Mouse (Mus musculus): Measurements from ENCODE around the gene Nol4l. TPM values are rescaled to one million over a fixed set of nuclear protein-coding genes. Genes with fewer than 3 reads are reported as not detected.

Nol4l gene
- total and polyA plus RNA-seq, 2 experiments from 2014 or later: 28.0 to 58.5 TPM

DNA sequence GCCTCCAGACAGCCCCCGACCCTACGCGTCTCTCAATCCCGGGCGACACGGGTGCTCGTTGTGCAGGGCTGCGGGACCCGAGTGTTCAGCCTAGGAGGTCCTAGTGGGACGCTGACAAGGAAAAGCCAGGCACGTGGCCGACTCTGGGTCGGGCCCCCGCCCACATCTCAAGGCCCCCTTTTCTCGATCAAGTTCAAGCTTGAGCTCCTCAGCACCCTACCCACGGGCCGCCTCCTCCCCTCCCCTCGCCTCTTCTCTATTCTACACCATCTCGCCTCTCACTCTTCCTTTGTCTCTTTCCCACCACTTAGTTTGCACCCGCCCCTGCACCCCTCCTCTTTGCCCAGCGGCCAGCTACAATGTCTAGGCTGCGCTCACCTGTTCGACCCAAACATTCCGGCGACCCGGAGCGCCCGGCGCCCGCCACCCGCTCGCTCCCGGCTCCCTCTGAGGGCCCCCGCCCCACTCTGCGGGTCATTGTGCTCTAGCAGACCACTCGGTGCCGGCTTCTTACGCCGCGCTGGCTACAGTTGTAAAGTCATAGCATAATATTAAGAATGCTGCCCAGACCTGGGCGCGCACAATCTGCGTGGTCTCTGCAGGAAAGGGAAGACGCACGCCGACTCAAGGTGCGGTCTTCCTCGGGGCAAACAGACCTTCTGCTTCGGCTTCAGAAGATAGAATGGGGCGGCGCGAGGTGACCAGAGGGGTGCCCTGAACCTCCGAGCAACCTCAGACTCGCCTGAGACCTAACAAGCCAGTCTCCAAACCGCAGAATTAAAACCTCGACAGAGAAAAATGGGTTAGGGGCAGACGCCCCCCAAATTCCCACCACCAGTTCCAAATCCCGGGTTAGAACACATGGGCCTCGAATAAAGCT lies 84.4 kb downstream of the Nol4l start:
- Histone ChIP-seq H3K9ac (peak overlapping the region; percentile 90), H3K4me3 (ENCODE audit: low read depth, low read length) (peak overlapping the region; percentile 89), H3K4me1 (ENCODE audit: insufficient read depth) (peaks cover 21% of the 10 kb centered on the region), H3K9me3 (ENCODE audit: low read length) (no peaks in the 10 kb centered on the region), H3K27ac (ENCODE audit: low read depth, low read length) (peak overlapping the region; percentile 94), H3K36me3 (ENCODE audit: insufficient read depth) (no peaks in the 10 kb centered on the region; the same call in 1 of the 2 replicates), H3K27me3 (ENCODE audit: insufficient read depth, low read length) (no peaks in the 10 kb centered on the region), H3K4me2 (ENCODE audit: low read depth) (peak overlapping the region; percentile 77)
- no peak for TF ChIP-seq CTCF (IDR thresholded peaks at IDR 0.05; ENCODE audit: low read depth)
- ATAC-seq: peak; percentile 51
- WGBS: under 1% methylated on average over 59 of the region's 59 CpGs
- DNase-seq: peak; percentile 71

GRCm38 (mm10) chr2:153444254-153445136 lies 85.3 kb downstream of the Nol4l start:
- Histone ChIP-seq H3K27ac (ENCODE audit: low read depth, low read length) (peak overlapping the region; percentile 94), H3K4me3 (ENCODE audit: low read depth, low read length) (peak overlapping the region; percentile 89), H3K9me3 (ENCODE audit: low read length) (no peaks in the 10 kb centered on the region), H3K9ac (peak overlapping the region; percentile 90), H3K4me2 (ENCODE audit: low read depth) (peak overlapping the region; percentile 77), H3K27me3 (ENCODE audit: insufficient read depth, low read length) (no peaks in the 10 kb centered on the region), H3K36me3 (ENCODE audit: insufficient read depth) (no peaks in the 10 kb centered on the region; the same call in 1 of the 2 replicates), H3K4me1 (ENCODE audit: insufficient read depth) (peaks cover 24% of the 10 kb centered on the region)
- ATAC-seq: peak; percentile 78
- DNase-seq: peak; percentile 79
- no peak for TF ChIP-seq CTCF (IDR thresholded peaks at IDR 0.05; ENCODE audit: low read depth)
- WGBS: 3% methylated on average over 35 of the region's 64 CpGs

DNA sequence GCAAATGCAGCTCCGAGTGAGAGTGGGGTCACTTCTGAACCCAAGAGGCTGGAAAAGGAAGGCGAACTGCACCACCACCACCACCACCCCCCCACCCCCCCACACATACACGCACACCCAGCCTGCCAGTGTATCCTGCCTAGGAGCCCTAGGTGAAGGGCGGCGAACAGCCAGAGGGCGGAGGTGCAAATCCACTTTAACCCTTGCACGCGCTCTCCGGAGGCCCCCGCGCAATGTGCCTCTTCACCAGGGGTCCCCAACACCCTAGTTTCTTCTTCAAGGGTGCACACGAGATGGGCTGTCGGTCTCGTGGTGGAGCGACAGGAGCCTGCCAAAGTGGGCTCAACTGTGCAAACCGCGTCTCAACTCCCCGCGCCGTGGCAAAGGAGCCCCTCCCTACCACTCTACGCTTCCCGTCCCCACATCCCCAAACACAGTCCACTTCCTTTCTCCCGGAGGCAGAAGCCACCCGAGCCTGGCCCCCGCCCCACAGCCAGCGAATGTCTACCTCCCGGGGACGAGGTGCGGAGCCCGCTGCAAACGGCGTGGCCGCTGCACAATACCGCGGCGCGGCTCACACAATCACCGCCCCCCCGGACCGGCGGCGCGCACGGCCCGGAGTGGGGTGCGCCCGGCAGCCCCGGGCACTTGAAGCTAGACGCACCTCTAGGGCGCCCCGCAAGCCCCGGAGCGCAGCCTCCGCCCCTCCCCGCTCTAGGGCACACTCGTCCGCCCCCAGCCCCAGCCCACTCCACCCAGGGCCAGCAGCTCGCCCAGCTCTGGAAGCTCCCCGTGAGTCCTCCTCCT lies 86.1 kb downstream of the Nol4l start:
- 2% methylated on average over 53 of the region's 59 CpGs for WGBS
- ATAC-seq: peak; percentile 32
- no peak for TF ChIP-seq CTCF (IDR thresholded peaks at IDR 0.05; ENCODE audit: low read depth)
- peak; percentile 56 for DNase-seq
- Histone ChIP-seq H3K4me2 (ENCODE audit: low read depth) (peak overlapping the region; percentile 77), H3K27me3 (ENCODE audit: insufficient read depth, low read length) (no peaks in the 10 kb centered on the region), H3K27ac (ENCODE audit: low read depth, low read length) (peak overlapping the region; percentile 94), H3K4me3 (ENCODE audit: low read depth, low read length) (peak overlapping the region; percentile 89), H3K9me3 (ENCODE audit: low read length) (no peaks in the 10 kb centered on the region), H3K9ac (peak overlapping the region; percentile 90), H3K4me1 (ENCODE audit: insufficient read depth) (peaks cover 24% of the 10 kb centered on the region), H3K36me3 (ENCODE audit: insufficient read depth) (no peaks in the 10 kb centered on the region; the same call in 1 of the 2 replicates)

DNA sequence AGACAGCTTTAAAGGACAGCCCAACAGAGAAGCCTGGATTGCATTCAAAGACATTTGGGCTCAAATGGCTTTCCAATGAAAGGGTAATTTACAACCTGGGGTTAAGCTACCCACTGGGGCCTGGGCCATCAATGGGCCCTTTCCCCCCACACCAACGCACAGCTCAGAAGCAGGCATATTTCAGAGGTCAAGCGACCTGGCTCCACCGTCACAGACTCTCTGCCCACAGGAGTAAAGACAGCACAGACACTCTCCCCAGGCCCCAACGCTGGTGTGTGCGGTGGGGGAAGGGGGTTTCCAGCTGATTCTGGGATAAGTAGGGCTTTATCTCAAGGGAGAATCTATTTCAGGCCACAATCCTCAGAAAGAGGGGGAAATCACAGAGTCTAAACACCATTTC lies 87.1 kb downstream of the Nol4l start:
- H3K4me1 ChIP-seq (ENCODE audit: insufficient read depth): peaks cover 25% of the 10 kb centered on the region
- no peaks in the 10 kb centered on the region; the same call in 1 of the 2 replicates for H3K36me3 ChIP-seq (ENCODE audit: insufficient read depth)
- H3K4me2 ChIP-seq (ENCODE audit: low read depth): peak overlapping the region; percentile 77
- H3K9ac ChIP-seq: peak overlapping the region; percentile 90
- H3K27ac ChIP-seq (ENCODE audit: low read depth, low read length): peak overlapping the region; percentile 94
- WGBS: 8% methylated on average over 5 of the region's 5 CpGs
- no peaks in the 10 kb centered on the region for H3K9me3 ChIP-seq (ENCODE audit: low read length)
- no peak for TF ChIP-seq CTCF (IDR thresholded peaks at IDR 0.05; ENCODE audit: low read depth)
- H3K27me3 ChIP-seq (ENCODE audit: insufficient read depth, low read length): no peaks in the 10 kb centered on the region
- no peak for DNase-seq
- peak overlapping the region; percentile 89 for H3K4me3 ChIP-seq (ENCODE audit: low read depth, low read length)
- ATAC-seq: no peak

DNA sequence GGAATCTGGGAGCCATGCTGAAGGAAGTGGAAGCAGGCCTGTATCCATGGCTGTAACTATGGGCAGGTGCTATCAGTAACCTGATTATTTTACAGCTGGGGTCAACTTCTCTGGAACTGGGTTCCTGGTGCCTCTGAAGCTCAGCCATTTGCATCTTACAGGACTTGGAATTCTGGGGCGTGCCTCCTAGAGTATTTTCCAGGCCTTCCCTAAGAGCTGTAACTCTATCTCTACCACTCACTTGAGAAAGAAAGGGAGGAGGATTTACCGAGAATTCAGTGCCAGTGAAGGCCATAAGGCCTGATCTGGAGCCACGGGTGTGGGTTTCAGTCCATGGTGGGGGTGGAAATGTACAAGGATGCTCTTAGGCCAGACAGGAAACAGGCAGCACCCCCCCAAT lies 88.5 kb downstream of the Nol4l start:
- no peak for ATAC-seq
- Histone ChIP-seq H3K27ac (ENCODE audit: low read depth, low read length) (no peak overlapping the region), H3K4me2 (ENCODE audit: low read depth) (0 out of 2 replicates have a peak overlapping the region, but pooled peaks have one; percentile 10), H3K9me3 (ENCODE audit: low read length) (no peaks in the 10 kb centered on the region), H3K27me3 (ENCODE audit: insufficient read depth, low read length) (no peaks in the 10 kb centered on the region), H3K36me3 (ENCODE audit: insufficient read depth) (no peaks in the 10 kb centered on the region), H3K4me1 (ENCODE audit: insufficient read depth) (peaks cover 37% of the 10 kb centered on the region), H3K9ac (no peak overlapping the region), H3K4me3 (ENCODE audit: low read depth, low read length) (no peak overlapping the region)
- DNase-seq: no peak
- no peak for TF ChIP-seq CTCF (IDR thresholded peaks at IDR 0.05; ENCODE audit: low read depth)
- WGBS: 51% methylated on average over 3 of the region's 3 CpGs

GRCm38 (mm10) chr2:153440755-153441154 lies 89.0 kb downstream of the Nol4l start:
- H3K27me3 ChIP-seq (ENCODE audit: insufficient read depth, low read length): no peaks in the 10 kb centered on the region
- no peak for TF ChIP-seq CTCF (IDR thresholded peaks at IDR 0.05; ENCODE audit: low read depth)
- ATAC-seq: no peak
- H3K9ac ChIP-seq: no peak overlapping the region
- H3K4me1 ChIP-seq (ENCODE audit: insufficient read depth): peaks cover 37% of the 10 kb centered on the region
- no peak overlapping the region for H3K27ac ChIP-seq (ENCODE audit: low read depth, low read length)
- no peaks in the 10 kb centered on the region for H3K9me3 ChIP-seq (ENCODE audit: low read length)
- H3K4me2 ChIP-seq (ENCODE audit: low read depth): no peak overlapping the region
- H3K36me3 ChIP-seq (ENCODE audit: insufficient read depth): peaks cover 3% of the 10 kb centered on the region
- no peak for DNase-seq
- no peak overlapping the region for H3K4me3 ChIP-seq (ENCODE audit: low read depth, low read length)
- 73% methylated on average over 2 of the region's 2 CpGs for WGBS

All from forebrain, postnatal 0 days (tissue).